Mouse (Mus musculus) kidney, adult 18-20 months (tissue): ENCODE measurements around the gene Cela3b.

Experiments
- DNase-seq: peaks from one replicate; pipeline ENCODE4 v3.0.0; 2021

Cela3b gene

GRCm38 (mm10) chr4:137430502-137430901, at the start of gene Cela3b:
Gene Cela3b (minus strand): TSS chr4:137430540.
- no peak for DNase-seq

- DNase-seq = peak; percentile 61
Observed at GRCm38 (mm10) chr4:137479757-137480156, 49.4 kb upstream of the Cela3b start.

- no peak for DNase-seq
Observed at GRCm38 (mm10) chr4:137478306-137478705, 48.0 kb upstream of the Cela3b start.

GRCm38 (mm10) chr4:137477611-137478010, 47.3 kb upstream of the Cela3b start:
- DNase-seq = no peak

GRCm38 (mm10) chr4:137476761-137477237, 46.5 kb upstream of the Cela3b start:
- DNase-seq = no peak

- DNase-seq = no peak
Observed at GRCm38 (mm10) chr4:137476065-137476760, 45.9 kb upstream of the Cela3b start.

- DNase-seq = no peak
Observed at GRCm38 (mm10) chr4:137475271-137476050, 45.1 kb upstream of the Cela3b start.

GRCm38 (mm10) chr4:137474694-137475093, 44.4 kb upstream of the Cela3b start:
- DNase-seq = no peak

GRCm38 (mm10) chr4:137473701-137474388, 43.5 kb upstream of the Cela3b start:
- DNase-seq = no peak

GRCm38 (mm10) chr4:137473240-137473639, 42.9 kb upstream of the Cela3b start:
- no peak for DNase-seq

- no peak for DNase-seq
Observed at GRCm38 (mm10) chr4:137471326-137471725, 41.0 kb upstream of the Cela3b start.

- DNase-seq = no peak
Observed at GRCm38 (mm10) chr4:137470701-137471317, 40.5 kb upstream of the Cela3b start.

- no peak for DNase-seq
Observed at GRCm38 (mm10) chr4:137469845-137470692, 39.7 kb upstream of the Cela3b start.

GRCm38 (mm10) chr4:137469081-137469844, 38.9 kb upstream of the Cela3b start:
- peak; percentile 45 for DNase-seq

- DNase-seq = peak; percentile 96
Observed at GRCm38 (mm10) chr4:137468260-137469080, 38.1 kb upstream of the Cela3b start, which contains the start of gene Hspg2. Gene Hspg2 (plus strand): TSS chr4:137468769.

GRCm38 (mm10) chr4:137467525-137467924, 37.2 kb upstream of the Cela3b start:
- DNase-seq = no peak

GRCm38 (mm10) chr4:137466991-137467390, 36.7 kb upstream of the Cela3b start:
- no peak for DNase-seq

GRCm38 (mm10) chr4:137465125-137465787, 34.9 kb upstream of the Cela3b start:
- peak; percentile 49 for DNase-seq

- DNase-seq = no peak
Observed at GRCm38 (mm10) chr4:137461981-137462690, 31.8 kb upstream of the Cela3b start.
